In genomic region chr8:91973951-91974439, GRCm38 (mm10) we compare ENCODE assay signal across 11 mouse cellular contexts.
DNase-seq lines count a peak whose midpoint lies in the region; ATAC-seq lines count a peak whose summit lies in the region.
"Had no signal": no experiment of that assay in that cellular context is flagged by ENCODE, and none has a peak within 500 bp of the region (broad histone marks: within the 10 kb centered on the region; RNA-seq: fewer than 3 reads in every experiment).

No protein-coding gene starts in this region.

- peak; percentile 52; the same call in 1 of the 2 replicates for ATAC-seq in hindbrain, embryonic 16.5 days
- ATAC-seq in midbrain, embryonic 11.5 days (ENCODE audit: low FRiP score): peak; percentile 27; the same call in 1 of the 2 replicates
- ATAC-seq in monocyte, adult 5-6 weeks (replicated peaks; ENCODE audit: insufficient number of reproducible peaks, low FRiP score, low TSS enrichment, poor library complexity, severe bottlenecking): no peak

- 32% methylated on average over 18 of the region's 18 CpGs for WGBS in hindbrain, embryonic 16.5 days
- 75% methylated on average over 18 of the region's 18 CpGs for WGBS in midbrain, embryonic 11.5 days

- no peaks in the 10 kb centered on the region for H3K27me3 ChIP-seq in hindbrain, embryonic 16.5 days (replicated peaks; ENCODE audit: control insufficient read depth, insufficient read depth, low read length)
- H3K27me3 ChIP-seq in midbrain, embryonic 11.5 days (ENCODE audit: control insufficient read depth, insufficient read depth, low read length): no peaks in the 10 kb centered on the region

- no peak overlapping the region for H3K4me3 ChIP-seq in hindbrain, embryonic 16.5 days (ENCODE audit: low read length)
- H3K4me3 ChIP-seq in midbrain, embryonic 11.5 days (ENCODE audit: low read depth, low read length): no peak overlapping the region

- H3K36me3 ChIP-seq in hindbrain, embryonic 16.5 days (ENCODE audit: control insufficient read depth, insufficient read depth, low read length): no peaks in the 10 kb centered on the region
- H3K36me3 ChIP-seq in midbrain, embryonic 11.5 days (ENCODE audit: control insufficient read depth, insufficient read depth, low read length): no peaks in the 10 kb centered on the region

- no peaks in the 10 kb centered on the region for H3K9me3 ChIP-seq in hindbrain, embryonic 16.5 days (ENCODE audit: control insufficient read depth, low read length)
- no peaks in the 10 kb centered on the region for H3K9me3 ChIP-seq in midbrain, embryonic 11.5 days (ENCODE audit: control insufficient read depth, low read length)

- peaks cover 5% of the 10 kb centered on the region; the same call in 1 of the 2 replicates for H3K4me1 ChIP-seq in hindbrain, embryonic 16.5 days (ENCODE audit: control insufficient read depth, insufficient read depth, low read depth, low read length)
- 0 out of 2 replicates have a peak, but pooled peaks cover 2% of the 10 kb centered on the region for H3K4me1 ChIP-seq in midbrain, embryonic 11.5 days (ENCODE audit: control insufficient read depth, insufficient read depth, low read length)

- peak overlapping the region; percentile 27 for H3K4me2 ChIP-seq in hindbrain, embryonic 16.5 days (ENCODE audit: low read length)
- no peak overlapping the region for H3K4me2 ChIP-seq in midbrain, embryonic 11.5 days

- intact Hi-C loops in left cerebral cortex, postnatal 36 days (cut with DNase I): no loop called here

- peak; percentile 31 for DNase-seq in adrenal gland, postnatal 14 days
- DNase-seq in adrenal gland, adult 18-20 months (ENCODE audit: low spot score in 2 of 2): no peak
- DNase-seq in Muller cell, postnatal 12 days (ENCODE audit: inconsistent ontology term): peak; percentile 24
- no peak for DNase-seq in midbrain, embryonic 11.5 days (ENCODE audit: low spot score, missing footprints)
- no peak for DNase-seq in left cerebral cortex, postnatal 36 days (ENCODE audit: low spot score in 2 of 2)
- no peak for DNase-seq in frontal cortex, postnatal 10 days (ENCODE audit: low spot score in 2 of 2)
- DNase-seq: liver; lung, postnatal 4 days; thymus, postnatal 14 days had no signal

- H3K27ac ChIP-seq in hindbrain, embryonic 16.5 days (ENCODE audit: low read depth, low read length): no peak overlapping the region
- no peak overlapping the region for H3K27ac ChIP-seq in midbrain, embryonic 11.5 days (ENCODE audit: low read depth, low read length)

- H3K9ac ChIP-seq in hindbrain, embryonic 16.5 days (ENCODE audit: low read depth, low read length): no peak overlapping the region
- no peak overlapping the region for H3K9ac ChIP-seq in midbrain, embryonic 11.5 days (ENCODE audit: low read length)

Comparison
In these comparisons a context has a peak if more than half of its experiments do, and no peak if none do; other contexts are left out.
1. DNase-seq: peak in adrenal gland, postnatal 14 days (single experiment) and Muller cell, postnatal 12 days (single experiment); none in adrenal gland, adult 18-20 months (0 of 2), midbrain, embryonic 11.5 days (single experiment), left cerebral cortex, postnatal 36 days (0 of 2) and frontal cortex, postnatal 10 days (0 of 2).